Mouse (Mus musculus): ENCODE measurements around the gene Gm38655.

GRCm38 (mm10) chr17:25184961-25185360 lies 9.7 kb upstream of the Gm38655 start:
- TF ChIP-seq CTCF (IDR thresholded peaks at IDR 0.05; ENCODE audit: low read depth, low read length) (no peak), EP300 (IDR thresholded peaks at IDR 0.05; ENCODE audit: insufficient read depth, low read depth, low read length) (no peak)
